Mouse (Mus musculus): ENCODE measurements at regions not wholly inside any gene's neighbourhood (a gene's known extent, or its start where the extent isn't known, plus 50 kb on each side); places are given as distances from the start of the nearest gene placed in this dataset.
"Not testable (repeated sequence)": the region's sequence is repeated elsewhere in the genome, so short reads cannot be mapped to it uniquely, and the experiment has no call there.

DNA sequence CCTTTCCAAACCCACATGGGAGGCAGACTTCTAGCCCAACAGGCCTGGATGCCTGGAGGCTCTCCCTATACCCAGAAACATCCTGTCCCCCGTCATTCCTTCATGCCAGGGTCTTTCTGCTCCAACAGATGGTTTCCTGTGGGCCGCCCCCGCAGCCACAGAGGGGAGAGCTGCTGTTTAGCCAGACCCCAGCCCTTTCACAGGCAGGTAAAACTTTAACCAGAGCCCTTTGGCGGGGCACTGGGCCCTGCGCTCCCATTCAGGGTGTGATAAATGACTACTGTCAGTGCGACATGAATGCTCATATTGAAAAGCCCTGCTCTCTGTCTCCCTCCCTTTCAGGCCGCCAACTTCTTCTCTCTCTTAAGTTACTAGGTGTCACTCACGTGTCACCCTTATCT, 108.4 kb upstream of the Top1 start:
- Histone ChIP-seq H3K4me3 (replicated peaks) (no peak overlapping the region), H3K9ac (no peak overlapping the region), H3K4me1 (no peaks in the 10 kb centered on the region), H3K27me3 (no peaks in the 10 kb centered on the region), H3K36me3 (no peaks in the 10 kb centered on the region), H3K9me3 (replicated peaks) (no peaks in the 10 kb centered on the region), H3K27ac (replicated peaks) (no peak overlapping the region), H3K4me2 (replicated peaks) (no peak overlapping the region)
- no peak for ATAC-seq (ENCODE audit: insufficient number of reproducible peaks, low FRiP score, low TSS enrichment, low read depth)
- 41% methylated on average over 8 of the region's 8 CpGs for WGBS

DNA sequence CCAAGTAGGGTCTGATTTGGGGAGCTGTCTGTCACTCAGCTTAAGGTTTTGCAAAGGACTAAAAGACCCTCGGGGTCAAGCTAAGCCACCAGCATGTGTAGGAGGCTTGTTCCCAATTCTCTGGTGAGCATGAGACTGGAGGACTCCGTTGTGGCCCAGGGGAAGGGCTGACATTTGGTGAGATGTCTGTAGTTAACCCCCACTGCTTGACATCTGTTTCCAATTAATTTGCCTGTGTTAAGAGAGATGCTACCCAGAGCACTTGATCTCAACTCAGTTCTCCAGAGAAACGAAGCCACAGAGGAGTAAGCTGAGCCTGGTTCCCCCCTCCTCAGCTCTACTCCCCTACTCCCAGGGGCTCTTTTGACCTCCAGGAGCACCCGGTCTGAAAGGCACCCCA, 100.2 kb upstream of the Top1 start:
- Histone ChIP-seq H3K9me3 (replicated peaks) (no peaks in the 10 kb centered on the region), H3K36me3 (no peaks in the 10 kb centered on the region), H3K4me1 (peaks cover 8% of the 10 kb centered on the region; the same call in 1 of the 2 replicates), H3K9ac (no peak overlapping the region), H3K27me3 (no peaks in the 10 kb centered on the region), H3K27ac (replicated peaks) (no peak overlapping the region), H3K4me3 (replicated peaks) (no peak overlapping the region), H3K4me2 (replicated peaks) (no peak overlapping the region)
- 10% methylated on average over 4 of the region's 4 CpGs for WGBS
- ATAC-seq (ENCODE audit: insufficient number of reproducible peaks, low FRiP score, low TSS enrichment, low read depth), result 0 out of 2 replicates have a peak, but pooled peaks have one; percentile 29

DNA sequence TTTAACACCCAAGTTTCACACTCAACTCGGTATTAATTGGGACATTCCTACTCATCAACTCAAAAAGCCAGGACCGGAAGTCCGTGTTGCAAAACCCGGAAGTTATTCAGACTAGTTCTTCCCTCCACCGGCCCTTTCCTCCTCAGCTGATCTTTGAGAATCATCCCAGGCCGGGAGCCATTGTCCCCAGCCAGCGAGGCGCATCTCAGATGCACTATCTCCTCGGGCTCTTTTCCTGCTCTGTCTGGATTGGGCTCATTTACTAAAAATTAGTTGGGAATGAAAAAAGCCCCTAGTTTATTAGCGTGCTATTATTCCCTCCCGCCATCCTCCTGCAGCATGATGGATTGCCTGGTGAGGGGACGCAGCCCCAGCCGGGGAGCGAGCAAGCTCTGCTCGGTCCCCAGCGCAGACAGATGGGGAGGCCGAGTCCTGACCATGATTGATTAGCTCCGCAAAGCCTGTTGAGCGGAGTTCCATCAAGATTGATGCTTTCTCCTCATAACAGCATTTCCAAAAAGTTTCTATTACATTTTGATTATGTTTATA, 93.5 kb upstream of the Top1 start:
- no peaks in the 10 kb centered on the region for H3K4me1 ChIP-seq
- H3K27ac ChIP-seq (replicated peaks), result no peak overlapping the region
- H3K27me3 ChIP-seq, result no peaks in the 10 kb centered on the region
- H3K4me2 ChIP-seq (replicated peaks), result no peak overlapping the region
- no peak for ATAC-seq (ENCODE audit: insufficient number of reproducible peaks, low FRiP score, low TSS enrichment, low read depth)
- no peak overlapping the region for H3K9ac ChIP-seq
- H3K9me3 ChIP-seq (replicated peaks), result no peaks in the 10 kb centered on the region
- WGBS, result 56% methylated on average over 19 of the region's 19 CpGs
- no peak overlapping the region for H3K4me3 ChIP-seq (replicated peaks)
- no peaks in the 10 kb centered on the region for H3K36me3 ChIP-seq

DNA sequence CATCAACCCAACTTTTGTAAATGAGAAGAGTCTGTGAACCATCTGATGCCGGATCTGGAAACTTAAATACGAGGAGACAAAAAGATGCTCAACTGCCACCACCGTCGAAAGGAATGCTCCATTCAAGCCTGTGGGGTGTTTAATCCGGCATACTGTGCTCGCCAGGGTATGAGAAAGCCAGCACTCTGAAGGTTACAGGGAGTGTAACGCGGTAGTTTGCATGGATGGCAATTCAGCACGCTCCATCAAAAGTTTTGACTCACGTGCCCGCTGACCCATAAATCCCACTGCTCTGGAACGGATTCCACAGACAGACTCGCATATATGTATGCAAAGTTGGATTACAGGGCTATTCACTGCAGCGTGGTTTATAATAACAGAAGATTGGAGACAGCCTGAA, 84.0 kb upstream of the Top1 start:
- no peak for ATAC-seq (ENCODE audit: insufficient number of reproducible peaks, low FRiP score, low TSS enrichment, low read depth)
- Histone ChIP-seq H3K9me3 (replicated peaks) (0 out of 2 replicates have a peak, but pooled peaks cover 4% of the 10 kb centered on the region), H3K4me3 (replicated peaks) (no peak overlapping the region), H3K4me1 (no peaks in the 10 kb centered on the region), H3K27ac (replicated peaks) (no peak overlapping the region), H3K27me3 (no peaks in the 10 kb centered on the region), H3K9ac (no peak overlapping the region), H3K4me2 (replicated peaks) (no peak overlapping the region), H3K36me3 (no peaks in the 10 kb centered on the region)
- WGBS, result 41% methylated on average over 14 of the region's 14 CpGs

DNA sequence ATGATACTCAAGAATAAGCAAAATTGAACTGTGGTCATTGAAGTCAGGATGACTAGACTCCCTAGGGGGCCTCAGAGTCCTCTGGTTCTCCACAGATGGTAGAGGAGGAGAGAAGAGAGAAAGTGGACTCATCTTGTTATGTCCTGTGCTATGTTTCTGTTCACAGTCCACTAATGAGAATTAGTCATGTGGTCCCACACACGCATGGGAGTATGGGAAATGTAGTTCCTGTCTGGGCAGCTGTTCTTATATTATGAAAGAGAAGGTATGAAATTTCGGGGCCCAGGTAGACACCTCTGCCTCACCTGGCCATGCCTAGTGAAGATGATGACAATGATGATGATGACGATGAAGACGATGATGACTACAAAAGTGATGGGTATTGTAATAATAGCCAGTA, 77.9 kb upstream of the Top1 start:
- Histone ChIP-seq H3K9me3 (replicated peaks) (0 out of 2 replicates have a peak, but pooled peaks cover 4% of the 10 kb centered on the region), H3K4me1 (no peaks in the 10 kb centered on the region), H3K4me3 (replicated peaks) (no peak overlapping the region), H3K27ac (replicated peaks) (no peak overlapping the region), H3K9ac (no peak overlapping the region), H3K4me2 (replicated peaks) (no peak overlapping the region), H3K36me3 (no peaks in the 10 kb centered on the region), H3K27me3 (no peaks in the 10 kb centered on the region)
- no peak for ATAC-seq (ENCODE audit: insufficient number of reproducible peaks, low FRiP score, low TSS enrichment, low read depth)
- 90% methylated on average over 4 of the region's 4 CpGs for WGBS

DNA sequence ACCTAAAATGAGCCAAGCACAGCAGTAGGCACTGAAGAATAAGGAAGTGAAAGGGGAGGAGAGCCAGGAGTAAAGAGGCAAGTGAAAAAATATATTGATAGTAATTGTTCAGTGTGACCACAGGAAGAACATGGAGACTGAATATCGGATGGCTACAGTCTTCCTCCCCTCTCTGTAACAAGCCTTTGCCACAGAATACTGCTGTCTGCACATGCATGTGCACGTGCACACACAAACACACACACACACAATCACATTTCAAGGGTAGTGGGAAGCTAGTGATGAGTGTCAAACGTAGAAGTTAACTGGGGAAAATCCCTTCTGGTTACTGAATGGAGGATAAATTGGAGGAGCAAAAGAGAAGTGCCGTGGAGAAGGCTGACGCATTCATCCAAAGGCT, 76.2 kb upstream of the Top1 start:
- ATAC-seq (ENCODE audit: insufficient number of reproducible peaks, low FRiP score, low TSS enrichment, low read depth), result no peak
- no peak overlapping the region for H3K9ac ChIP-seq
- H3K27me3 ChIP-seq, result no peaks in the 10 kb centered on the region
- H3K36me3 ChIP-seq, result no peaks in the 10 kb centered on the region
- 0 out of 2 replicates have a peak, but pooled peaks cover 4% of the 10 kb centered on the region for H3K9me3 ChIP-seq (replicated peaks)
- 80% methylated on average over 5 of the region's 5 CpGs for WGBS
- no peak overlapping the region for H3K4me2 ChIP-seq (replicated peaks)
- H3K27ac ChIP-seq (replicated peaks), result no peak overlapping the region
- no peaks in the 10 kb centered on the region for H3K4me1 ChIP-seq
- no peak overlapping the region for H3K4me3 ChIP-seq (replicated peaks)

DNA sequence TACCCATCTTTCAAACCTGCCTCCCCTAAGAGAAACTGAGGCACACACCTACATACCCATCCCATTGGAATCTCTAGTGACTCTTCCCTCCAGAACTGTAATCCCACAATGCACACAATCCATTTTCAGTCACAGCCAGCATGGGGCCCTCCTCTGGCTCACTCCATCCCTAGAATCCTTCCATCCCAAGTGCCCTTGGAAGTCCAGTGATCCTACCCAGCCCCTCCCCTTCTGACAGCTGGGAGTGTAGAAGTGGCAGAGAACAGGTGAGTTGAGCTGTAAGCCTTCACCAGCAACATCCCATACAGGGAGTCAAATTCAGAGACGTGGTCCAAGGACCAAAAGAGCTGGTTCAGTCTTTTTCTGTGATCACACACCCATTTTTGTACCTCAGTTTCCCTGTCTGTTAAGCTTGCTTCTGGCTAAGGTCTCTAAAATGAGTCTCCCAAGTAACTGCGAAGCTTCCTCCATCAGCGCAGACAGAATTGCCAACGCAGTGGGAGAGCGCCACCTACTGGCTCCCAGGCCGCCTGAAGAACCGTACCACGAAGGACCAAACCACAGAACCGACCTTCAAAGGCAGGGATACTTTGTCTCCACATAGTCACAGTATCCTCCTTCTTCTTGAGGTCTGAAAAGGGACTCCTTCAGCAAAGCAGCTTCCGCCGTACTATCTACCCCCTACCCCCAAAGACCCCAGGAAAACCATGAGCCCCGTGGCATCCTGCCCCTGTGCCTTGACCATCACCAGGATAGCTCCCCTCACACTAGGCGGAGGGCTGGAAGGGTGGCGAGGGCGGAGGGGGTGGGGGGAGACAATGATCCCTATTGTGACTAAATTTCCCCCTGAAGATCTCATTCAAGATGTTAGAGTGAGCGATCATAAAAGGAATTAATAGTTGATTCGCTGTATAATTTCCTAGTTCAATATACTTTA, 67.0 kb upstream of the Top1 start:
- no peak for ATAC-seq (ENCODE audit: insufficient number of reproducible peaks, low FRiP score, low TSS enrichment, low read depth)

DNA sequence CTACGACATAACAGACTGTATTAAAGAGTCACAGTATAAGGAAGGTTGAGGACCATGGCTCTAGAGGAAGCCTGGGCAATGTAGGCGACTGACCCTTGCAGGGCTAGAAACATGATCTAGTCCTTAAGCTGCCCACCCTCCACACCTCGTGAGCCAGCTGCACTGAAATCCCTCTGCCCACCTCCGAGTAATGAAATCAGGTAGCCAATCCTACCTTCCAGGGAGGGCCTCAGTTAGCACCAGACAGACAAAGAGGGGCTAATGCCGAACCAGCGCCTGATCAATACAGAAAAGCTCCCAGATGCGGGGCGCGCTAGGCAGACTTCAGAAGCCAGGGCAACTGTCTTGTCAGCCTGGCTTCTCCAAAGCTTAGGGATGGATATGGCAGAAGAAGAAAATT, 65.4 kb upstream of the Top1 start:
- no peak overlapping the region for H3K27ac ChIP-seq (replicated peaks)
- peaks cover 39% of the 10 kb centered on the region for H3K27me3 ChIP-seq
- no peaks in the 10 kb centered on the region for H3K36me3 ChIP-seq
- no peak for ATAC-seq (ENCODE audit: insufficient number of reproducible peaks, low FRiP score, low TSS enrichment, low read depth)
- H3K4me2 ChIP-seq (replicated peaks), result no peak overlapping the region
- no peak overlapping the region for H3K4me3 ChIP-seq (replicated peaks)
- peaks cover 4% of the 10 kb centered on the region; the same call in 1 of the 2 replicates for H3K4me1 ChIP-seq
- no peak overlapping the region for H3K9ac ChIP-seq
- H3K9me3 ChIP-seq (replicated peaks), result no peaks in the 10 kb centered on the region
- WGBS, result 24% methylated on average over 9 of the region's 9 CpGs

More for the DNA sequence above, 67.0 kb upstream of the Top1 start:
- H3K9me3 ChIP-seq (replicated peaks), result no peaks in the 10 kb centered on the region
- H3K27ac ChIP-seq (replicated peaks), result no peak overlapping the region
- no peaks in the 10 kb centered on the region for H3K36me3 ChIP-seq
- WGBS, result 8% methylated on average over 17 of the region's 17 CpGs
- no peak overlapping the region for H3K4me3 ChIP-seq (replicated peaks)
- H3K27me3 ChIP-seq, result peaks cover 39% of the 10 kb centered on the region
- no peak overlapping the region for H3K9ac ChIP-seq
- peaks cover 4% of the 10 kb centered on the region; the same call in 1 of the 2 replicates for H3K4me1 ChIP-seq
- no peak overlapping the region for H3K4me2 ChIP-seq (replicated peaks)

DNA sequence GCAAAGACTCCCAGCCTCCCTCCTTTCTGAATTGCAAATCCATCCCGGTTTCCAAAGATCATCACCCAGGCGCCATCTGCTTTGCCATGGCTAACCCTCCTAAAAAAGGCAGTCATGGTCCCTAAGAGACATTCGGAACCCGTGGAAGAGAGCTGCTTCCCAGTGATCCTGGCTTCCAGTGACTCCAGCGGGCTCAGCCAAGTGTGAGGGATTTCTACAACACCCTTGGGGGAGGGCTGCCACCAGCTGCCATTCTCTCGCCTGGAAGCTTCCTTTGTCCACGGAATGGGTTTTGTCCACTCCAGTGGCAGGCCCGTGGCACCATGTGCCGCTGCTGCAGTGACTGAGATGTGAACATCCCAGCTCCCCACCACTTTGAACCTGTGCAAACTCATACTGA, 64.7 kb upstream of the Top1 start:
- WGBS, result 8% methylated on average over 9 of the region's 9 CpGs
- no peak overlapping the region for H3K27ac ChIP-seq (replicated peaks)
- no peaks in the 10 kb centered on the region for H3K36me3 ChIP-seq
- no peak overlapping the region for H3K4me3 ChIP-seq (replicated peaks)
- ATAC-seq (ENCODE audit: insufficient number of reproducible peaks, low FRiP score, low TSS enrichment, low read depth), result no peak
- H3K27me3 ChIP-seq, result peaks cover 39% of the 10 kb centered on the region
- no peaks in the 10 kb centered on the region for H3K9me3 ChIP-seq (replicated peaks)
- peaks cover 4% of the 10 kb centered on the region; the same call in 1 of the 2 replicates for H3K4me1 ChIP-seq
- H3K9ac ChIP-seq, result no peak overlapping the region
- H3K4me2 ChIP-seq (replicated peaks), result no peak overlapping the region

DNA sequence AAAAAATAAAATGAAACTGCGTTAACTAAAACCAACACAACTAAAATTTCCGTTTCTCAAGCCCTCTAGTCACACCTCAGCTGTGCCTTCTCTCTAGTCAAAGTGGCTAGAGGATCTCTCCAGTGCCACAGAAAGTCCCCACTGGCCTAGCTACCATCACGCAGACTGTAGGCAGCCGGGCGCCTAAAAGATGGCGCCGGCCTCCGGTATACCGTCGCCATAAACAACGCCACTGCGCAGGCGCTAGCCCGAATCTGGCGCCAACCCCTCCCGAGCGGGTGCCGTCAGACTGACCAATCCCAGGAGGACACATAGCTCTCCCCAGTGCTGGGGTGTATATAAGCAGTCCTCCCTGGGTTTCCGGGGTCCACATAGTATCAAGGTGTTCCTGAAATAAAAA, 62.7 kb upstream of the Top1 start:
- not testable (repeated sequence) for H3K27ac ChIP-seq (replicated peaks); H3K4me3 ChIP-seq (replicated peaks); H3K9ac ChIP-seq; H3K4me2 ChIP-seq (replicated peaks); H3K9me3 ChIP-seq (replicated peaks); ATAC-seq (ENCODE audit: insufficient number of reproducible peaks, low FRiP score, low TSS enrichment, low read depth); H3K4me1 ChIP-seq; H3K36me3 ChIP-seq
- peaks cover 38% of the 10 kb centered on the region for H3K27me3 ChIP-seq
- WGBS, result 96% methylated on average over 19 of the region's 19 CpGs

DNA sequence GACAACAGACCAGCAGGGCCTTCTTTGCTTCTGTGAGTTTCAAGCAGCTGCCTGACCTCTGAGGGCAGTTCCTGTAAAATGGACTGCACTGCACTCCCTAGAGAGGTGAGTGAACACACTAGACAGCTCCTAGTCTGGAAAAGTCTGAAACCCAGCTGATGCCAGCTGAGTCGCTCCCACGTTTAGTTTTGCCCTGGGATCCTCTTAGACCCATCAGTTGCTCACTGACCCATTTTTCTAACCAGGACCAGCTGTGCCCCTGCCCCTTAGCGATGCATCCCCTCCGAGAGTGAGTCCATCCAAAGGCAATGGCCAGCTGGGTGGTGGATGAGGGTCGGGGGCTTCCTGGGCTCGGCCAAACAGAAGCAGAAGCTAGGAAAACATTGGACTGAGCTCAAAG, 62.2 kb upstream of the Top1 start:
- H3K4me1 ChIP-seq, result peaks cover 4% of the 10 kb centered on the region; the same call in 1 of the 2 replicates
- H3K4me3 ChIP-seq (replicated peaks), result no peak overlapping the region
- no peak overlapping the region for H3K9ac ChIP-seq
- H3K27ac ChIP-seq (replicated peaks), result no peak overlapping the region
- 54% methylated on average over 6 of the region's 6 CpGs for WGBS
- H3K27me3 ChIP-seq, result peaks cover 33% of the 10 kb centered on the region
- no peaks in the 10 kb centered on the region for H3K36me3 ChIP-seq
- no peaks in the 10 kb centered on the region for H3K9me3 ChIP-seq (replicated peaks)
- H3K4me2 ChIP-seq (replicated peaks), result no peak overlapping the region
- ATAC-seq (ENCODE audit: insufficient number of reproducible peaks, low FRiP score, low TSS enrichment, low read depth), result no peak
